Mouse (Mus musculus): ENCODE data around the gene Klc4.

The Klc4 gene

GRCm38 (mm10) chr17:46621324-46621723 is 24.5 kb downstream of the Klc4 start:
- no peak for DNase-seq (ENCODE audit: low read depth, low spot score)

DNA sequence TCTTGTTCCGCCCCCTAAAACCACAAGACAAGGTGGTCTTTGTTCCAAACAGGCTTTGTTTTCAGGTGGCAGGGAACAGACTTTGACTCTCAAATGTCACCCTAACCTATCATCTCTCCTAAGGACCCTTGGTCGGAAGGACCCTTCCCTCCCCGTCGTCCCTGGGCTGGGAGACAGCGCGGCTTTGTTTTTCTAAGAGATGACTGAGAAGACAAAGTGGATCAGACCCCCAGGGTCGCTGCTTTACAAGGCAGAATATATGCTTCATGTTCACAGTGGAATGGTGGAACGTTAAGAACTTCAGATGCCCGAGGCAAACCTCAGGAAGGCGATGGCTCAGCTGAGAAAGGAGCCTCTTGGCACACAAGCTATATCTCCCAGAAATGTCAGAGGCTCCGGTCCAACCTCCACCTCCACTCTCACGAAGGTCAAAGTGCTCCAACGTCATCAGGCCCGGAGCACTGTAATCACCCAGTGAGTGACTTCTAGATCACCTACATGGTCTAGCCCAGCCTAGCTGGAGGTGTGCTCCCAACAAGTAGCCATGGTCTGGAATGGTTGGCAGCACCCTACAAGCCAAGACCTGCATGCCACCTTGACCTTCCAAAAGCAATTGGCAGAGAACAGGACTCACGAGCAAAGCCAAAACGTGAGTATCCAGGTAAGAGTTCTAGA is 26.0 kb downstream of the Klc4 start:
- DNase-seq (ENCODE audit: low read depth, low spot score) = no peak

- no peak for DNase-seq (ENCODE audit: low read depth, low spot score)
Observed at GRCm38 (mm10) chr17:46618769-46619682, 26.8 kb downstream of the Klc4 start.

DNA sequence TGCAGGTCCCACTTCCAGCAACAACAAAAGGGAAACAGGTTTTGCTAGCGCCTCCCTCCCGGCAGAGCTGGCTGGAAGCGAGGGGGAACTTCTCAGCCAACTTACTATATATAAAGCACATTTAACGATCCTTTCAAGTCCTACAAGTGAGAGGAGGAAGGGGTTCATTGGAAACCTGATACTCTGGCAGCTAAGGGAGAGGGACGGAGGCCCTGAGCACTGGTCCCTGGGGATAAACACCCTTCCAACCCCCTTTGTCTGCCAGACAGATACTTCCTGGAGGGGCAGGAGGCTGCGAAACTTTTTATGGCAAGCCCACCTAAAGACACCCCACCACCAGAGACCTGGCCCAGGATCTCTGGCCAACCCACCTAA is 27.4 kb downstream of the Klc4 start:
- DNase-seq (ENCODE audit: low read depth, low spot score) = no peak

- no peak for DNase-seq (ENCODE audit: low read depth, low spot score)
Observed at GRCm38 (mm10) chr17:46617799-46618198, 28.0 kb downstream of the Klc4 start.

DNA sequence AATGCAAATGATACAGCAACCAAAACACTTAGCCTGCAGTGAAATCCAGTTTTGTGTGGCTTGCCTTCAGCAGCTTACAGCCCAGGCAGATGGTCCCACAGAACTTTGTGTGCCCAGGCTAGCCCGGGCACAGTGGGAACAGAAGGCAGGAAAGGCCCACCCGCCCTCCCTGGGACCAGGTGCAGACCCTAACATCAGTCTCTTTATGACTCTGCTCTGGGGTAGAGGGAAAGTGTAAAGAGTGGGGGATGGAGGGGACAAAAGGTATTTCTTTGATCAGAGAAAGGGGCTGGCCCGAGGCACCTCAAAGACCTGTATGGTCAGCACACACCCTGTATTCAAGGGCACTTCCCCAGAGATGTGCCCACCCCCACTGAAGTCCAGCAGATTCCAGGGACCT is 32.6 kb downstream of the Klc4 start:
- DNase-seq (ENCODE audit: low read depth, low spot score) = no peak

DNA sequence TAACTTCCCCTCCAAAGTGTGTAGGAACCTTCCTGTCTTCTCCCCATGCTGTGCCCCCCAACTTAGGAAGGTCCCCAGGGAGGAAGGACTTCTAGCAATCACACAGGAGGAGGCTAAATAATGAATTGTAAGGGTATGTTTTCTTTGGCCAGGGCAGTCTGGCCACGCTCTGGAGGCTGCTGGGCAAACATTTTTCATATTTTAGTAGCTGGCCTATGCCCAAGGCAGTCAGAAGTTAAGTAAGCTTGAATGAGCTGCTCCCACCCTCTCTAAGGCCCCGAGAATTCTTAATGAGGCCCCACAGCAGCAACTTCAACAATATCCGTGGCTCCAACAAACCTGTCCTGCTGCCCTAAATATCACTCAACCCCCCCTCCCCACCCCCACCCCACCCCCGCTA is 33.0 kb downstream of the Klc4 start:
- DNase-seq (ENCODE audit: low read depth, low spot score) = no peak

DNA sequence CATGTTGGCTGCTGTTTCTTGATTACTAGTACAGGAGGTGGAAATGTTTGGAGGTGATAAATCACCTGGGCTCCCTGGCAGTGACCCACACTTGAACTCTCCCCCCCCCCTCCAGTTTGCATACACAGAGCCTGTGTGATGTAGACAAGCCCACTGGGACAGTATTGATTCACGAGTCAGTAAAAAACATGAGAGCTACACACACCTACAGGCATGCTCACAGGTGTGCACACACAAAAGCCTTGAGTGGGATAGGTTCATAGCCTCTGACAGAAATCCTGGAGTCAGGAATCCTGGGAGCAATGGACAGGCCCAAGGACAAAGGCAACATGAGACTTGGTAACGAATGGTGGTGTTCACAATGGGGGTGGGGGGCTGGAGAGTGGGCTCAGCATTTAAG is 33.6 kb downstream of the Klc4 start:
- DNase-seq (ENCODE audit: low read depth, low spot score) = no peak

GRCm38 (mm10) chr17:46611316-46611715 is 34.5 kb downstream of the Klc4 start:
- no peak for DNase-seq (ENCODE audit: low read depth, low spot score)

DNA sequence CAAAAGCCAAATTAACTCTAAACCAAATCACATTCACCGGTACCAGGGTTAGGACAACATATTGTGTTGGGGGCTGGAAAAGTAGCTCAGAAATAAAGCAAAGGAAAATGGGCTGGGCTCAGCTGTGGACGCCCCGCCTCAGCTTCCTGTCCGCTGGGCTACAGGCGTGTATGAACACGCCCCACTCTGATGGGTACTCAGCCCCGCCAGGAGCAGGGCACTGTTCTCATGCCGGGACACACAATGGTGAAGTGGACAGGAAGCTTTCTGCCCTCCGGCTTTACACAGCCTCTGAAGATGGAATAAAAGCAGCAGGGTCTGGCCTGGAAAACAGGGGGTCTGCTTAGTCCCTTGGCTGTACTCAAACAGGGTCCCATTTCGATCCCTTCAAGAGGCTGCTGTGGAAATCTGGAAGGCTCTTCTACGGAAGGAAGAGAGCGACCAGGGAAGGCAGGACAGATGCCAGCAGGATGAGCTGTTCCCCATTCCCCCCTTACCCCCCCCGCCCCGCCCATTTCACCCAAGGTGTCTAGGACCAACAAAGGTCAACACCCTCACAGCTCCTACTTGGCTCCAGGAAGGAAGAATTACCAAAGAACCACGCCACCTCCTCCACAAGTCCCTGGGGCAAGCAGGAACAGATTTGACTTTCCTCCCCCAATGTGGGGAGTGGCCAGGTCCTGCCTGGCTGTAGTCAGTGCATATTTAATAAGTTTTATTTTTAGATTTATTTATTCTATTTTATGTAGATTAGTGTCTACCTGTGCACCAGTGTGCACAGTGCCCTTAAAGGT is 35.9 kb downstream of the Klc4 start:
- DNase-seq (ENCODE audit: low read depth, low spot score) = no peak

- no peak for DNase-seq (ENCODE audit: low read depth, low spot score)
Observed at GRCm38 (mm10) chr17:46605987-46606386, 39.8 kb downstream of the Klc4 start.

DNA sequence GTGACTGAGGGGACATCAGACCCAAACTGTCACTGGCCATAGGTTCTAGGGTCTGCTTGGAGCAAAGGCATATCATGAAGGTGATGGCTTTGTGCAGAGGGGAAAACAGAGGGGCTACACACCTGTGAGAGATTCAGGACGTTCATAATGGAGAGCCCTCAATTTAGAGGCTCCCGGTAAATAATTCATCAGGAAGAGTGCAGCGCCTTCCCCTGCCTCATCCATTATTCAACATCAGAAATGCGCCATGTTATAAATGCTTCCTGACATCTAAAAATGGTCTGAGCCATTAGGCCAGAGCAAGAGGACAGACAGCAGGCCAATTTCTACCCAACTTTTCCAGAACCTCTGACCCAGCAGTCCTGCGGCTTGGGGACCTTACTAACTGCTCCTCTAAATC is 40.7 kb downstream of the Klc4 start:
- no peak for DNase-seq (ENCODE audit: low read depth, low spot score)

DNA sequence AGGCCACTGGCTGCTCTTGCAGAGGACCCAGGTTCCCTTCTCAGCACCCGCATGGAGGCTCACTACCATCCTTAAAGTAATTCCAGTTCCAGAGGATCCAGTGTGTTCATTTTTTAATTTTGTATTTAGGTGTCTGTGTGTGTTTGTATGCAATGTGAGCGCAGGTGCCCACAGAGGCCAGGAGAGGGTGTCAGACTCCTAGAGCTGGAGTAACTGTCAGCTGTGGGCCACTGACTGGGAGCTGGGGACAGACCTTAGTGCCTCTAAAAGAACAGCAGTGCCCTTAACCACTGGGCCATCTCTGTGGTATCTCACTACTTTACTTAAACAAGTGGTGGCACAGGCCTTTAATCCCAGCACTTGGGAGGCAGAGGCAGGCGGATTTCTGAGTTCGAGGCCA is 42.6 kb downstream of the Klc4 start:
- no peak for DNase-seq (ENCODE audit: low read depth, low spot score)

DNA sequence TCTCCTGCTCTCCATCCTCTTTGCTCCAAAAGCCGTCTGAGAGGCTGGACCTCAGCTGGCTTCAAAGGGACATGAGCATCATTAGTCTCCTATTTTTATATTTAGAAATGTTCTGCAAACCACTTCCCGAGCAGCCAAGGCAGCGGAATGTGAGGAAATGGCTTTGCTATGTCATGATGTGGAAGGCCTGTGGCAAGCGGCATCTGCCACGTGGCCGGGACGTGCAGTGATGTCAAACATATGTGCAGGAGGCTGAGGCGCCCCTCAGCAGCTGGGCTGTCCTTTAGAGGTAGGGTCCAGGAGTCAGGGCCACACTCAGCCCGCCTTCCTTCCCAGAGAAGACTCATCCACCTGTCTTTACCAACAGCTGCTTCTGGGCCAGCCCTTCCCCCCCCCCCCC is 43.6 kb downstream of the Klc4 start:
- no peak for DNase-seq (ENCODE audit: low read depth, low spot score)

DNA sequence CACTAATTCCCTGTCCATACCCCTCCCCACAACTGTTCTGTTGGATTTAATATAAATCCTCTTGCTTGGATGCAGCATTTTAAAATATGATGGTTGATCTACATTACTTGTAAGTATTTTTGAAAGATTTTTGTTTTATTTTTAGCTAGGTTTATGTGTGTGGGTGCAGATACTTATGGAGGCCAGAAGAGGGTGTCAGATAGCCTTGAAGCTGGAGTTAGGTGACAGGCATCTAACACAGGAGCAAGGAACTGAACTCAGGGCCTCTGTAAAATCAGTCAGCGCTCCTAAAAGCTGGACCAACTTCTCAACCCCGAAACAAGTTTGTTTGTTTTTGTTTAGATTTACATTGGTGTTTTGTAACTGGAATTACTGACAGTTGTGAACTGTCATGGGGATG is 45.3 kb downstream of the Klc4 start:
- no peak for DNase-seq (ENCODE audit: low read depth, low spot score)

DNA sequence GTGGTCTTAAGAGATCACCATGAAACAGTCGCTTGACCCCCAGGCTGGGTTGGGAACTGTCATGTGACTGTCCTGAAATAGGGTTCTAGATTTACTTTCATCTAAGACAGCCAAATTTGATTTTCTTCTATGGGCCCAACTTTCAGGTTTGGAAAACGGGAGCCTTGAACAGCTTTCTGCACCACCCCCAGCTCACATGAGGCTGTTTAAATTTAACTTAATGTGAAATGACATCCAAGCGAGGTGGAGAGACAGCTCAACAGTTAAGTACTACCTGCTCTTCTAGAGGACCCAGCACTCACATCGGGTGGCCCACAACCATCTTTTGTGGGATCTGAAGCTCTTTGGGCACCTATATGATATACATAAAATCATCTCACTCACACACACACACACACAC is 46.9 kb downstream of the Klc4 start:
- no peak for DNase-seq (ENCODE audit: low read depth, low spot score)

GRCm38 (mm10) chr17:46597956-46598355 is 47.9 kb downstream of the Klc4 start:
- no peak for DNase-seq (ENCODE audit: low read depth, low spot score)

DNA sequence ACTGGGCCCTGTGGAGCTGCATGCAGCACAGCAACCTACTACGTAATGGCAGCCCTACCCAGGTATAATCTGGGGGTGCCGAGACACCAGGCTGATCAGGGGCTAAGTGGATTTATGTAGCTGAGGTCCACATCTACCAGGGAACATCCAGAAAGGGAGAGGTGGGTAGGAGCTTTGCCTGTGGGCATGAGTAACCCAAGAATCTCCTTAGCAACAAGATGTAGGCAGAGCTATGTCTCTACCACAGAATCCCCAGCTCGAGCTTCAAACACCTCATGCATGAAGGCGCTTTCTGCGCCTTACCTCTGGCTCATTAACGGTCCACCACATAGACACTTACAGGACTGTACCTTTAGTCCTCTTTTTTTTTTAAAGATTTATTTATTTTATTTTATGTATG is 50.5 kb downstream of the Klc4 start:
- no peak for DNase-seq (ENCODE audit: low read depth, low spot score)

DNA sequence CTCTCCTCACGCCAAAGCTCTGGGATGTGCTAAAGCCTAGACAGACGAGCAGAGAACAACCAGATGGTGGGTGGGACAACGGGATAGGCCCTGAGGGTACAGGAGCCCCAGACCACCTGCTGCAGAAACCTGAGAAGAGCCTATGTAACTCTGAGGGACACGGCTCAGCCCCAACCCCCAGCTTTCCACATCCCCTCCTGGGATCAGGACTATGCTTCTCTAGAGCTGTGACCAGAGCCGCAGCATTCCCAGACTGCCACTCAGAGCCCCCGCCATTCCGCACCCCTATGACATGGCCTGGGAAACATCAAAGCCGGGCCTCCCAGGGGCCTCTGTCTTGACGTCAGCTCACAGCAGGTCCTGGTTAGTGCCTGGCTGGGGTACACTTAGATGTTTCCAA is 51.2 kb downstream of the Klc4 start:
- DNase-seq (ENCODE audit: low read depth, low spot score) = no peak

- no peak for DNase-seq (ENCODE audit: low read depth, low spot score)
Observed at GRCm38 (mm10) chr17:46593124-46593523, 52.7 kb downstream of the Klc4 start.

DNA sequence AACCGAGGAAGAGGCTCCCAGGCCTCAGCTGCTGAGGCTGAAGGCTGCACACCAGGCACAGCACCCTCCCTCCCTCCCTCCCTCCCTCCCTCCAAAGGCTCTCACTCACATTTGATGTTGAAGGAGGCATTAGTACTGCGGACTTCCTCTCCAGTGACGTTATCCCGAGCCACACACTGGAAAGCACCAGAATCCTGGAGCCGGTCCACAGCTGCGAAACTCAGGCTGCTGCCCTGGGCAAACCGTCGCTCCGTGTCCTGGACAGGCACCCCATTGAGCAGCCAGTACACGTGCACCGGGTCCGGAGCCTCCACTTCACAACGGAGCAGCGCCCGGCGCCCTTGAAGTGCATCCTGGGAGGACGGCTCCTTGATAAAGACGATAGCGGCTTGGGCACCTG is 54.4 kb downstream of the Klc4 start:
- no peak for DNase-seq (ENCODE audit: low read depth, low spot score)

DNA sequence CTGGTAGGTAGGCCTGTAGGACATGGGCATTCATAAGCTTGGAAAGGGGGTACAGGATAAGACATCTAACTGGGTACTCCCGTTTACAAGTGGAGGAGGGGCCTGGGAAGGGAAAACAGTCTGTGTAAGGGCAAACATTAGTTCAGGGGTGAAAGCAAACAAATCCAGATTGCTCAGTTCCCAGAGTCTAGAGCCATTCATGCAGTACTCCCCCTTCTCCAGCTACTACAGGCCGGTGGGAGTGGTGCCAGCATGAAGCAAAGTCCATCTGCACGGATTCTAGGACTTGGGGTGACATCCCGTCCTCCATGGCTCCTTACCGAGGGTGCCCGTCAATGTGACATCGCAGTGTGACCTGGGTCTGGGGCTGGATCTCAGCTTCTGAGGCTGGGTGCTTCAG is 55.4 kb downstream of the Klc4 start:
- no peak for DNase-seq (ENCODE audit: low read depth, low spot score)
